Mouse (Mus musculus) heart, embryonic 12.5 days (tissue): ENCODE results near the gene Tprgl. TPM values are rescaled to one million over a fixed set of nuclear protein-coding genes. Genes with fewer than 3 reads are reported as not detected.

Experiments
- ATAC-seq: fragments of 200-750 bp; cut with Nextera tagmentation; 2 replicates; pipeline ENCODE4 v1.8.0; 2017; ENCODE audit warnings: moderate TSS enrichment, moderate library complexity; ENCODE audit not compliant: insufficient number of reproducible peaks, low FRiP score
- H3K27ac ChIP-seq: fragments of 300-500 bp; sonication (generic); 2 replicates; pipeline ENCODE4 v1.5.1; 2016; ENCODE audit warnings: mild to moderate bottlenecking, moderate library complexity; ENCODE audit not compliant: poor library complexity, severe bottlenecking
- H3K27me3 ChIP-seq: fragments of 300-500 bp; sonication (generic); replicated peaks from 2 replicates; pipeline ENCODE4 v1.6.1; 2016; ENCODE audit warnings: mild to moderate bottlenecking, moderate library complexity
- H3K36me3 ChIP-seq: fragments of 300-500 bp; sonication (generic); 2 replicates; pipeline ENCODE4 v1.6.1; 2016; ENCODE audit warnings: mild to moderate bottlenecking, moderate library complexity
- H3K4me1 ChIP-seq: fragments of 300-500 bp; sonication (generic); replicated peaks from 2 replicates; pipeline ENCODE4 v1.6.1; 2016; ENCODE audit warnings: mild to moderate bottlenecking
- H3K4me2 ChIP-seq: fragments of 300-500 bp; sonication (generic); 2 replicates; pipeline ENCODE4 v1.6.1; 2016; ENCODE audit warnings: mild to moderate bottlenecking, moderate library complexity
- H3K4me3 ChIP-seq: fragments of 300-500 bp; sonication (generic); 2 replicates; pipeline ENCODE4 v1.5.1; 2016; ENCODE audit warnings: mild to moderate bottlenecking
- H3K9ac ChIP-seq: fragments of 300-500 bp; sonication (generic); 2 replicates; pipeline ENCODE4 v1.6.1; 2016; ENCODE audit warnings: mild to moderate bottlenecking, moderate library complexity
- H3K9me3 ChIP-seq: fragments of 300-500 bp; sonication (generic); replicated peaks from 2 replicates; pipeline ENCODE4 v1.6.1; 2016; ENCODE audit warnings: mild to moderate bottlenecking, moderate library complexity
- whole genome bisulfite sequencing: fragments of 180-500 bp; shearing (Covaris S2); methylation state at CpG from one replicate; pipeline ENCODE4 v1.1.7; 2016; 5-methylcytosine and 5-hydroxymethylcytosine counted together
- polyA plus RNA-seq: library from polyadenylated mRNA; unstranded; fragments of >200 nt; fragmentation: Nextera tagmentation; extraction: Ambion mirVana; gene quantifications from 2 replicates; pipeline ENCODE4 v1.2.1, GENCODE M21; 2016

Tprgl gene
- polyA plus RNA-seq, 1 experiment from 2014 or later: 128 TPM

GRCm38 (mm10) chr4:154185001-154185400 lies 24.5 kb upstream of the Tprgl start:
- no peaks in the 10 kb centered on the region for H3K9me3 ChIP-seq
- peaks cover 37% of the 10 kb centered on the region for H3K4me1 ChIP-seq
- 0 out of 2 replicates have a peak overlapping the region, but pooled peaks have one; percentile 22 for H3K9ac ChIP-seq
- no peak overlapping the region for H3K4me2 ChIP-seq
- ATAC-seq: no peak
- no peak overlapping the region for H3K4me3 ChIP-seq
- 0 out of 2 replicates have a peak overlapping the region, but pooled peaks have one; percentile 1 for H3K27ac ChIP-seq
- 55% methylated on average over 5 of the region's 5 CpGs for whole genome bisulfite sequencing
- no peaks in the 10 kb centered on the region for H3K36me3 ChIP-seq
- H3K27me3 ChIP-seq: peaks cover 12% of the 10 kb centered on the region; the same call in 1 of the 2 replicates

- Histone ChIP-seq H3K4me2 (no peak overlapping the region), H3K36me3 (no peaks in the 10 kb centered on the region), H3K27ac (no peak overlapping the region), H3K4me3 (no peak overlapping the region), H3K9me3 (no peaks in the 10 kb centered on the region), H3K9ac (no peak overlapping the region), H3K27me3 (peaks cover 12% of the 10 kb centered on the region; the same call in 1 of the 2 replicates), H3K4me1 (peaks cover 31% of the 10 kb centered on the region)
- ATAC-seq: 0 out of 2 replicates have a peak, but pooled peaks have one; percentile 31
- 57% methylated on average over 5 of the region's 5 CpGs for WGBS
Measured at GRCm38 (mm10) chr4:154183566-154183965, 23.1 kb upstream of the Tprgl start.

- Histone ChIP-seq H3K36me3 (no peaks in the 10 kb centered on the region), H3K4me1 (peaks cover 15% of the 10 kb centered on the region), H3K4me2 (no peak overlapping the region), H3K9me3 (no peaks in the 10 kb centered on the region), H3K27ac (no peak overlapping the region), H3K27me3 (peaks cover 8% of the 10 kb centered on the region; the same call in 1 of the 2 replicates), H3K9ac (no peak overlapping the region), H3K4me3 (no peak overlapping the region)
- ATAC-seq: no peak
- 73% methylated on average over 7 of the region's 7 CpGs for WGBS
Measured at GRCm38 (mm10) chr4:154181001-154181400, 20.5 kb upstream of the Tprgl start.

GRCm38 (mm10) chr4:154177257-154177656 lies 16.8 kb upstream of the Tprgl start:
- Histone ChIP-seq H3K36me3 (no peaks in the 10 kb centered on the region), H3K9me3 (no peaks in the 10 kb centered on the region), H3K4me3 (no peak overlapping the region), H3K27ac (no peak overlapping the region), H3K9ac (no peak overlapping the region), H3K4me1 (no peaks in the 10 kb centered on the region), H3K4me2 (no peak overlapping the region), H3K27me3 (peaks cover 29% of the 10 kb centered on the region)
- 59% methylated on average over 8 of the region's 8 CpGs for WGBS
- no peak for ATAC-seq

GRCm38 (mm10) chr4:154171931-154172604 lies 11.6 kb upstream of the Tprgl start:
- ATAC-seq: no peak
- peak overlapping the region; percentile 61 for H3K4me3 ChIP-seq
- peak overlapping the region; percentile 95 for H3K4me2 ChIP-seq
- H3K4me1 ChIP-seq: peaks cover 27% of the 10 kb centered on the region
- no peaks in the 10 kb centered on the region for H3K36me3 ChIP-seq
- H3K27ac ChIP-seq: no peak overlapping the region
- no peaks in the 10 kb centered on the region for H3K9me3 ChIP-seq
- peak overlapping the region; percentile 51; the same call in 1 of the 2 replicates for H3K9ac ChIP-seq
- WGBS: 34% methylated on average over 13 of the region's 13 CpGs
- peaks cover 67% of the 10 kb centered on the region for H3K27me3 ChIP-seq

- Histone ChIP-seq H3K9me3 (no peaks in the 10 kb centered on the region), H3K27me3 (peaks cover 67% of the 10 kb centered on the region), H3K36me3 (no peaks in the 10 kb centered on the region), H3K4me3 (peak overlapping the region; percentile 61), H3K9ac (peak overlapping the region; percentile 51), H3K4me1 (peaks cover 27% of the 10 kb centered on the region), H3K4me2 (peak overlapping the region; percentile 95), H3K27ac (no peak overlapping the region)
- 1% methylated on average over 37 of the region's 37 CpGs for WGBS
- peak; percentile 3; the same call in 1 of the 2 replicates for ATAC-seq
Measured at GRCm38 (mm10) chr4:154171151-154171930, 10.9 kb upstream of the Tprgl start.

GRCm38 (mm10) chr4:154170506-154171150 lies 10.2 kb upstream of the Tprgl start, which contains the start of gene Megf6:
Gene Megf6 (plus strand): TSS chr4:154170730.
- H3K4me2 ChIP-seq: peak within 1 kb of the TSS; percentile 95
- H3K4me1 ChIP-seq: peaks cover 27% of the 10 kb centered on the region
- no peaks in the 10 kb centered on the region for H3K36me3 ChIP-seq
- peaks cover 66% of the 10 kb centered on the region for H3K27me3 ChIP-seq
- peak; percentile 70 for ATAC-seq
- peak within 1 kb of the TSS; percentile 52 for H3K9ac ChIP-seq
- WGBS: under 1% methylated on average over 50 of the region's 61 CpGs
- H3K9me3 ChIP-seq: no peaks in the 10 kb centered on the region
- no peak within 1 kb of the TSS for H3K27ac ChIP-seq
- H3K4me3 ChIP-seq: peak within 1 kb of the TSS; percentile 61

GRCm38 (mm10) chr4:154170021-154170420 lies 9.6 kb upstream of the Tprgl start:
- peak overlapping the region; percentile 61 for H3K4me3 ChIP-seq
- H3K4me2 ChIP-seq: peak overlapping the region; percentile 95
- H3K36me3 ChIP-seq: no peaks in the 10 kb centered on the region
- ATAC-seq: peak; percentile 20; the same call in 1 of the 2 replicates
- peaks cover 63% of the 10 kb centered on the region for H3K27me3 ChIP-seq
- no peaks in the 10 kb centered on the region for H3K9me3 ChIP-seq
- H3K9ac ChIP-seq: peak overlapping the region; percentile 52; the same call in 1 of the 2 replicates
- 3% methylated on average over 15 of the region's 15 CpGs for WGBS
- H3K4me1 ChIP-seq: peaks cover 27% of the 10 kb centered on the region
- no peak overlapping the region for H3K27ac ChIP-seq

GRCm38 (mm10) chr4:154167053-154167452 lies 6.6 kb upstream of the Tprgl start:
- H3K4me1 ChIP-seq: peaks cover 27% of the 10 kb centered on the region
- WGBS: 23% methylated on average over 5 of the region's 5 CpGs
- ATAC-seq: no peak
- no peaks in the 10 kb centered on the region for H3K9me3 ChIP-seq
- H3K9ac ChIP-seq: no peak overlapping the region
- no peak overlapping the region for H3K4me3 ChIP-seq
- no peak overlapping the region for H3K4me2 ChIP-seq
- H3K27me3 ChIP-seq: peaks cover 40% of the 10 kb centered on the region
- no peaks in the 10 kb centered on the region for H3K36me3 ChIP-seq
- no peak overlapping the region for H3K27ac ChIP-seq

- no peak for ATAC-seq
- Histone ChIP-seq H3K4me2 (no peak overlapping the region), H3K27me3 (peaks cover 2% of the 10 kb centered on the region; the same call in 1 of the 2 replicates), H3K9ac (no peak overlapping the region), H3K27ac (no peak overlapping the region), H3K4me3 (no peak overlapping the region), H3K9me3 (no peaks in the 10 kb centered on the region), H3K36me3 (peaks cover 6% of the 10 kb centered on the region), H3K4me1 (peaks cover 21% of the 10 kb centered on the region)
- 15% methylated on average over 7 of the region's 7 CpGs for whole genome bisulfite sequencing
Measured at GRCm38 (mm10) chr4:154163296-154163695, 2.8 kb upstream of the Tprgl start.
